8 mouse cellular contexts compared by ENCODE assay signal in the genomic region with DNA sequence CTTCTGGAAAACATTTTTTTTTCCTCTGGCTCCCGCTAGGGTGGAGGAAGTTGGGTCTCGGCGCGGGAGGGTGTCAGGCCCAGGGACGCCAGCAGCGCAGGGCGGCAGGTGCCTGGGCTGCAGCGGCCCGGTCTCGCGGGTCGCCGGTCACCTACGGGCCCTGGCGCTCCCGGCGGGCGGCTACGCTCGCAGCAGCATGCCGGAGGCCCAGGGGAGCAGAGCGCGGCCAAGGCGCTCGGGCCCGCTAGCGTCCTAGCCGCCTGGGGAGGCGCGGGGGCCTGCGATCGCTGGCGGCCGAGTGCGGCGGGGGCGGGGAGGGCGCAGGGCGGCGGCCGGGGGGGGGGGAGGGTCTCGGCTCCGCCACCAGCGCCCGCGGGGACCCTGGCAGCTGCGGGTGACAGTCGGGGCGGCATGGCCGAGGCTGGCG. TPM values are rescaled to one million over a fixed set of nuclear protein-coding genes. Genes with fewer than 3 reads are reported as not detected.
DNase-seq lines count a peak whose midpoint lies in the region; ATAC-seq and TF ChIP-seq lines count a peak whose summit lies in the region.

No protein-coding gene starts in this region.

- H3K27ac ChIP-seq in embryonic facial prominence, embryonic 11.5 days (replicated peaks; ENCODE audit: low read depth, low read length), result peak overlapping the region; percentile 78
- H3K27ac ChIP-seq in liver, adult 2 months (replicated peaks; ENCODE audit: insufficient read depth, low read depth, low read length), result peak overlapping the region; percentile 100
- H3K27ac ChIP-seq in midbrain, postnatal 0 days (ENCODE audit: low read depth, low read length), result peak overlapping the region; percentile 93

- H3K36me3 ChIP-seq in embryonic facial prominence, embryonic 11.5 days (replicated peaks; ENCODE audit: control insufficient read depth, insufficient read depth, low read depth, low read length), result no peaks in the 10 kb centered on the region
- H3K36me3 ChIP-seq in liver, adult 2 months (ENCODE audit: control insufficient read depth, insufficient read depth, low read length), result no peaks in the 10 kb centered on the region
- no peaks in the 10 kb centered on the region for H3K36me3 ChIP-seq in midbrain, postnatal 0 days (ENCODE audit: insufficient read depth, low read length)

- peak; percentile 38 for TF ChIP-seq CTCF in liver, adult 2 months (IDR thresholded peaks at IDR 0.05; ENCODE audit: low read depth, low read length)
- peak; percentile 52 for TF ChIP-seq CTCF in midbrain, postnatal 0 days (IDR thresholded peaks at IDR 0.05)

- no peaks in the 10 kb centered on the region for H3K4me1 ChIP-seq in embryonic facial prominence, embryonic 11.5 days (ENCODE audit: control insufficient read depth, insufficient read depth, low read length)
- H3K4me1 ChIP-seq in liver, adult 2 months (ENCODE audit: control insufficient read depth, insufficient read depth, low read length), result peaks cover 23% of the 10 kb centered on the region
- H3K4me1 ChIP-seq in midbrain, postnatal 0 days (ENCODE audit: insufficient read depth, low read length), result peaks cover 5% of the 10 kb centered on the region; the same call in 1 of the 2 replicates

- DNase-seq in 3T3-L1 (ENCODE audit: low read depth, low spot score), result peak; percentile 82
- peak; percentile 82 for DNase-seq in adrenal gland, postnatal 10 days
- DNase-seq in embryonic facial prominence, embryonic 11.5 days (ENCODE audit: low spot score), result peak; percentile 78
- DNase-seq in heart, adult 18-20 months, result peak; percentile 84 to 89
- DNase-seq in kidney, adult 18-20 months, result peak; percentile 84
- no peak for DNase-seq in liver, adult 2 months (ENCODE audit: extremely low read depth, low read depth, low spot score)
- DNase-seq in midbrain, postnatal 0 days (ENCODE audit: low spot score), result peak; percentile 80
- peak; percentile 77 to 83 for DNase-seq in spleen, postnatal 10 days (ENCODE audit: low spot score in 2 of 2)

- peaks cover 32% of the 10 kb centered on the region; the same call in 1 of the 2 replicates for H3K79me2 ChIP-seq in liver, adult 2 months (ENCODE audit: control insufficient read depth, insufficient read depth, low read length)

- peak overlapping the region; percentile 87 for H3K4me3 ChIP-seq in embryonic facial prominence, embryonic 11.5 days (ENCODE audit: low read depth, low read length)
- H3K4me3 ChIP-seq in liver, adult 2 months (ENCODE audit: insufficient read depth, low read depth, low read length), result peak overlapping the region; percentile 87
- peak overlapping the region; percentile 74 for H3K4me3 ChIP-seq in midbrain, postnatal 0 days (ENCODE audit: low read depth, low read length)

- H3K9me3 ChIP-seq in embryonic facial prominence, embryonic 11.5 days (replicated peaks; ENCODE audit: control insufficient read depth, low read length), result no peaks in the 10 kb centered on the region
- no peaks in the 10 kb centered on the region for H3K9me3 ChIP-seq in midbrain, postnatal 0 days (ENCODE audit: low read length)

- 0% methylated on average over 24 of the region's 51 CpGs for WGBS in embryonic facial prominence, embryonic 11.5 days
- WGBS in liver, adult 2 months, result 1% methylated on average over 31 of the region's 51 CpGs
- under 1% methylated on average over 39 of the region's 51 CpGs for WGBS in midbrain, postnatal 0 days

- peak; percentile 54 for ATAC-seq in embryonic facial prominence, embryonic 11.5 days (replicated peaks; ENCODE audit: insufficient number of reproducible peaks, low FRiP score, low TSS enrichment, low read depth)
- peak; percentile 71 for ATAC-seq in midbrain, postnatal 0 days (ENCODE audit: low FRiP score)

- TF ChIP-seq POLR2A in liver, adult 2 months (IDR thresholded peaks at IDR 0.05; ENCODE audit: extremely low read depth, insufficient read depth, low read length), result peak; percentile 68; the same call in 1 of the 2 replicates

- H3K4me2 ChIP-seq in embryonic facial prominence, embryonic 11.5 days (ENCODE audit: low read depth, low read length), result peak overlapping the region; percentile 97
- peak overlapping the region; percentile 86 for H3K4me2 ChIP-seq in midbrain, postnatal 0 days (ENCODE audit: low read depth, low read length, poor library complexity, severe bottlenecking)

- no peaks in the 10 kb centered on the region for H3K27me3 ChIP-seq in embryonic facial prominence, embryonic 11.5 days (ENCODE audit: control insufficient read depth, insufficient read depth, low read length)
- H3K27me3 ChIP-seq in liver, adult 2 months (ENCODE audit: control insufficient read depth, insufficient read depth, low read length), result no peaks in the 10 kb centered on the region
- no peaks in the 10 kb centered on the region for H3K27me3 ChIP-seq in midbrain, postnatal 0 days (ENCODE audit: insufficient read depth, low read length)

- peak overlapping the region; percentile 87 for H3K9ac ChIP-seq in embryonic facial prominence, embryonic 11.5 days (replicated peaks; ENCODE audit: low read length)
- H3K9ac ChIP-seq in liver, adult 2 months (ENCODE audit: low read depth, low read length), result peak overlapping the region; percentile 100
- peak overlapping the region; percentile 91 for H3K9ac ChIP-seq in midbrain, postnatal 0 days (replicated peaks; ENCODE audit: low read length, poor library complexity, severe bottlenecking)

RNA-seq across cellular contexts. Expression of a gene that starts 0.3 kb away (rescaled TPM):
- 10 to 100 TPM; 68.2 to 69.1 TPM for total RNA-seq in adrenal gland, postnatal 10 days (2021)
- polyA plus RNA-seq in embryonic facial prominence, embryonic 11.5 days (2014; fragmentation: Nextera tagmentation; extraction: Ambion mirVana), result 2.5 and 3.9 TPM in 2 replicates
- 10 to 100 TPM; 76.3 to 86.9 TPM for total RNA-seq in heart, adult 18-20 months (2021)
- 56.0 and 57.4 TPM in 2 replicates for total RNA-seq in liver, adult 2 months (2014; rRNA removed)
- polyA plus RNA-seq in liver, adult 2 months (2012; rRNA removed), result 14.1 and 15.6 TPM in 2 replicates
- 17.2 and 22.5 TPM in 2 replicates for total RNA-seq in midbrain, postnatal 0 days (2014; rRNA removed)
- polyA plus RNA-seq in midbrain, postnatal 0 days (2015; fragmentation: Nextera tagmentation; extraction: Ambion mirVana), result 2.4 and 3.6 TPM in 2 replicates

RNA-seq across cellular contexts. Expression of a gene that starts 27.7 kb away (rescaled TPM):
- not detected for total RNA-seq in adrenal gland, postnatal 10 days (2021)
- polyA plus RNA-seq in embryonic facial prominence, embryonic 11.5 days (2014; fragmentation: Nextera tagmentation; extraction: Ambion mirVana), result 0.21 and 0.42 TPM in 2 replicates
- total RNA-seq in heart, adult 18-20 months (2021), result not detected
- total RNA-seq in liver, adult 2 months (2014; rRNA removed), result 0.09 TPM in 1 of 2 replicates, not detected in the other
- not detected in 2 replicates for polyA plus RNA-seq in liver, adult 2 months (2012; rRNA removed)
- not detected in 2 replicates for total RNA-seq in midbrain, postnatal 0 days (2014; rRNA removed)
- polyA plus RNA-seq in midbrain, postnatal 0 days (2015; fragmentation: Nextera tagmentation; extraction: Ambion mirVana), result 0.26 and 0.42 TPM in 2 replicates
